Mouse (Mus musculus) T-helper 1 cell (primary cell): Measurements from ENCODE around the gene Vmn1r100.
"Not testable (repeated sequence)": the region's sequence is repeated elsewhere in the genome, so short reads cannot be mapped to it uniquely, and the experiment has no call there.

Source experiments
- in situ Hi-C: fragments of 300-600 bp; cut with MboI, MseI; formaldehyde crosslinking; loops from one replicate; pipeline ENCODE4 v1.15.1; 2025; ENCODE audit warnings: high pct_unique_total_duplicates

The Vmn1r100 gene

DNA sequence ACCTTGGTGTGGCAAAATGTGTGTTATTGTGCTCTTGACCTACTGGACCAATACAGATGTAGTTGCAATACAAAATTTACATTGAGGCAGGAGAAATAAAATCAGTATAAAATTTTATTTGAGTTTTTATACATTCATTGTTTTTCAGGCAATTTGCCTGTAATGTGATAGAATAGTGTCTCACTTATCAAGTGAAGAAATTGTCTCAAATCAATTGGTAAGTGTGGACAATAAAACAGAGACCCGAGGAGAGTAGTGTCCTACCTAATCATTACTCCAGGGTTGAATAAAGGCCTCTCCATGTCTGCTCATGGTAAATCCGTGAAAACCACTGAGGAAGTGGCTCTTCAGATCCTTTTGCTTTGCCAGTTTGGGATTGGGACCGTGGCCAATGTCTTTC, at the start of gene Vmn1r100:
Vmn1r100 (plus strand) TSS at position 301 of the 400 bp plus-strand sequence.
- in situ Hi-C loops: not testable (repeated sequence)

DNA sequence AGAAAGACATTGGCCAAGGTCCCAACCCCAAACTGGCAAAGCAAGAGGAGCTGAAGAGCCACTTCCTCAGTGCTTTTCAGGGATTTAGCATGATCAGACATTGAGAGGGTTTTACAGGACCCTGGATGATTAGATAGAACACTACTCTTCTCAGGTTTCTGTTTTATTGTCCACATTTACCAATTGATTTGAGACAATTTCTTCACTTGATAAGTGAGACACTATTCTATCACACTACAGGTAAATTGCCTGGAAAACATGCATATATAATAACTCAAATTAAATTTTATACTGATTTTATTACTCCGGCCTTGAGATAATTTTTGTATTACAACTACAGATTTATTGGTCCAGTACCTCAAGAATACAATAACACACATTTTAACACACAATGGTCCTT, 42.4 kb upstream of the Vmn1r100 start, which contains the start of gene Gm5728:
Gm5728 (minus strand) TSS at position 101 of the 400 bp plus-strand sequence.
- in situ Hi-C loops: not testable (repeated sequence)

DNA sequence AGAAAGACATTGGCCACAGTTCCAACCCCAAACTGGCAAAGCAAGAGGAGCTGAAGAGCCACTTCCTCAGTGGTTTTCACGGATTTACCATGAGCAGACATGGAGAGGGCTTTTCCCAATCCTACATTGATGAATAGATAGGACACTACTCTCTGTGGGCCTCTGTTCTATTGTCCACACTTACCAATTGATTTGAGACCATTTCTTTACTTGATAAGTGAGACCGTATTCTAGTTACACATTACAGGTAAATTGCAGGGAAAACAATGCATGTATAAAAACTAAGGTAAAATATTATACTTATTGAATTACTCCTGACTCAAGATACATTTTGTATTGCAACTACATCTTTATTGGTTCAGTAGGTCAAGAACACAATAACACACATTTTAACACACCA, 24.8 kb downstream of the Vmn1r100 start, which contains the start of gene Vmn1r101:
Vmn1r101 (minus strand) TSS at position 101 of the 400 bp plus-strand sequence.
- in situ Hi-C loops: loop anchor here (10.0 kb wide), 1 partner anchor 1992 kb away; the partner anchor contains the start of gene Vmn1r149
